In the genomic region with DNA sequence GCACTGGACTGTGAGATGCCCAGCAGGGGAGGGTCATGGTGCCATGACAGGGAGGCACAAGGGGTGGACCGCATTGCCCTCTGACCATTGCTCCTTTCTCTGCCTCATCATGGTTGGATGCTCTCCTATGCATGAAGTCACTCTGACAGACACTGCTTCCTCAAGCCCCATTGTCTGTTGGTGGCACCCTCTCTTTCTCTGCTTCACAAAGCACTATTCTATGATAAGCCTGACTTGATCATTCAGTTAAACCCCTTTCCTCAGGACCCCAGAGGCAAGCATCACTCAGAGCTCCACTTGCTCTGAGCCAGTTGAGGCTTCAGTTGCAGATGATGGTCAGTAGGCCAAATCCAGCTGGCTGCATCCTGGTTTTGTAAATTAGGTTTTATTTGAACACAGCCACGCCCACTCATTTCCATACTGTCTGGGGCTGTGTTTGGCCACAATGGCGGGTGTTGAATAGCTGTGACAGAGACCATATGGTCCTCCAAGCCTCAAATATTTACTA, we compare ENCODE assay signal across 10 mouse cellular contexts.
DNase-seq lines count a peak whose midpoint lies in the region; ATAC-seq and TF ChIP-seq lines count a peak whose summit lies in the region.
"Had no signal": no experiment of that assay in that cellular context is flagged by ENCODE, and none has a peak within 500 bp of the region (broad histone marks: within the 10 kb centered on the region; RNA-seq: fewer than 3 reads in every experiment).

No protein-coding gene starts in this region.

- TF ChIP-seq CTCF in kidney, adult 2 months (conservative IDR thresholded peaks at IDR 0.05; ENCODE audit: insufficient read depth, insufficient read length, low read depth, low read length): no peak

- ATAC-seq in heart, embryonic 16.5 days (replicated peaks; ENCODE audit: extremely low read depth, insufficient read depth, low FRiP score): no peak
- ATAC-seq in neural tube, embryonic 12.5 days (ENCODE audit: low FRiP score, low read depth): peak; percentile 34; the same call in 1 of the 2 replicates
- no peak for ATAC-seq in activated CD4-positive, CD25-positive, alpha-beta regulatory T cell, adult 4 months

- H3K4me3 ChIP-seq in heart, embryonic 16.5 days (ENCODE audit: low read length): no peak overlapping the region
- H3K4me3 ChIP-seq in kidney, adult 2 months (ENCODE audit: insufficient read depth, low read depth, low read length): no peak overlapping the region
- H3K4me3 ChIP-seq in neural tube, embryonic 12.5 days: no peak overlapping the region

- H3K4me2 ChIP-seq in heart, embryonic 16.5 days (ENCODE audit: low read depth, low read length): no peak overlapping the region
- H3K4me2 ChIP-seq in neural tube, embryonic 12.5 days (replicated peaks): no peak overlapping the region

- TF ChIP-seq POLR2A in kidney, adult 2 months (IDR thresholded peaks at IDR 0.05; ENCODE audit: low read depth, low read length): no peak

- H3K36me3 ChIP-seq in heart, embryonic 16.5 days (ENCODE audit: control insufficient read depth, insufficient read depth): no peaks in the 10 kb centered on the region
- H3K36me3 ChIP-seq in kidney, adult 2 months (ENCODE audit: control insufficient read depth, insufficient read depth, low read length): no peaks in the 10 kb centered on the region
- peaks cover 8% of the 10 kb centered on the region; the same call in 1 of the 2 replicates for H3K36me3 ChIP-seq in neural tube, embryonic 12.5 days

- no peaks in the 10 kb centered on the region for H3K9me3 ChIP-seq in heart, embryonic 16.5 days (replicated peaks; ENCODE audit: control insufficient read depth, low read length)
- no peaks in the 10 kb centered on the region for H3K9me3 ChIP-seq in neural tube, embryonic 12.5 days
- H3K9me3 ChIP-seq: G1E had no signal

- 77% methylated on average over 3 of the region's 3 CpGs for WGBS in heart, embryonic 16.5 days
- WGBS in kidney, adult 2 months: 61% methylated on average over 3 of the region's 3 CpGs
- 17% methylated on average over 3 of the region's 3 CpGs for WGBS in neural tube, embryonic 12.5 days

- peaks cover 58% of the 10 kb centered on the region for H3K4me1 ChIP-seq in heart, embryonic 16.5 days (ENCODE audit: control insufficient read depth, insufficient read depth, low read length)
- peaks cover 23% of the 10 kb centered on the region for H3K4me1 ChIP-seq in kidney, adult 2 months (ENCODE audit: control insufficient read depth, insufficient read depth, low read length)
- H3K4me1 ChIP-seq in neural tube, embryonic 12.5 days: peaks cover 61% of the 10 kb centered on the region

- no peak for DNase-seq in heart, adult 8-10 months (ENCODE audit: low spot score)
- peak; percentile 53 for DNase-seq in embryo, embryonic 9.5 days (ENCODE audit: extremely low spot score)
- DNase-seq in kidney, adult 2 months: peak; percentile 86
- no peak for DNase-seq in layer of hippocampus, adult 9-10 months (ENCODE audit: low spot score)
- no peak for DNase-seq in yolk sac, embryonic 10.5 days (ENCODE audit: low spot score)

- H3K27ac ChIP-seq in heart, embryonic 16.5 days (ENCODE audit: low read length): peak overlapping the region; percentile 98
- no peak overlapping the region for H3K27ac ChIP-seq in kidney, adult 2 months (ENCODE audit: insufficient read depth, low read depth, low read length)
- H3K27ac ChIP-seq in neural tube, embryonic 12.5 days: peak overlapping the region; percentile 47; the same call in 1 of the 2 replicates
- H3K27ac ChIP-seq: liver, embryonic 14.5 days had no signal

- H3K9ac ChIP-seq in heart, embryonic 16.5 days (ENCODE audit: low read length): no peak overlapping the region
- no peak overlapping the region for H3K9ac ChIP-seq in neural tube, embryonic 12.5 days
- H3K9ac ChIP-seq: liver, embryonic 14.5 days had no signal

- H3K27me3 ChIP-seq in heart, embryonic 16.5 days (ENCODE audit: control insufficient read depth, insufficient read depth, low read length): no peaks in the 10 kb centered on the region
- H3K27me3 ChIP-seq in kidney, adult 2 months (replicated peaks; ENCODE audit: control insufficient read depth, insufficient read depth, low read length): no peaks in the 10 kb centered on the region
- H3K27me3 ChIP-seq in neural tube, embryonic 12.5 days (replicated peaks): no peaks in the 10 kb centered on the region

Comparison
In these comparisons a context has a peak if more than half of its experiments do, and no peak if none do; other contexts are left out.
1. DNase-seq: peak in embryo, embryonic 9.5 days (single experiment) and kidney, adult 2 months (single experiment); none in heart, adult 8-10 months (single experiment), layer of hippocampus, adult 9-10 months (single experiment) and yolk sac, embryonic 10.5 days (single experiment).